Mouse (Mus musculus) forebrain, embryonic 15.5 days (tissue): ENCODE data around the gene 1110004F10Rik. TPM values are rescaled to one million over a fixed set of nuclear protein-coding genes. Genes with fewer than 3 reads are reported as not detected.
"Not testable (repeated sequence)": the region's sequence is repeated elsewhere in the genome, so short reads cannot be mapped to it uniquely, and the experiment has no call there.

ENCODE experiments used
- ATAC-seq: fragments of 200-750 bp; cut with Nextera tagmentation; replicated peaks from 2 replicates; pipeline ENCODE4 v1.8.0; 2017; ENCODE audit warnings: mild to moderate bottlenecking, moderate TSS enrichment, moderate library complexity
- H3K27ac ChIP-seq: fragments of 300-500 bp; sonication (generic); replicated peaks from 2 replicates; pipeline ENCODE4 v1.5.1; 2015; ENCODE audit warnings: mild to moderate bottlenecking, inconsistent platforms
- H3K27me3 ChIP-seq: fragments of 300-500 bp; sonication (generic); 2 replicates; pipeline ENCODE4 v1.6.1; 2015; ENCODE audit warnings: inconsistent platforms
- H3K36me3 ChIP-seq: fragments of 300-500 bp; sonication (generic); 2 replicates; pipeline ENCODE4 v1.6.1; 2015; ENCODE audit warnings: mild to moderate bottlenecking, inconsistent platforms
- H3K4me1 ChIP-seq: fragments of 300-500 bp; sonication (generic); 2 replicates; pipeline ENCODE4 v1.6.1; 2015; ENCODE audit warnings: inconsistent platforms
- H3K4me2 ChIP-seq: fragments of 300-500 bp; sonication (generic); replicated peaks from 2 replicates; pipeline ENCODE4 v1.6.1; 2015; ENCODE audit warnings: mild to moderate bottlenecking, inconsistent platforms
- H3K4me3 ChIP-seq: fragments of 300-500 bp; sonication (generic); 2 replicates; pipeline ENCODE4 v1.5.1; 2015; ENCODE audit warnings: mild to moderate bottlenecking, inconsistent platforms
- H3K9ac ChIP-seq: fragments of 300-500 bp; sonication (generic); replicated peaks from 2 replicates; pipeline ENCODE4 v1.6.1; 2015; ENCODE audit warnings: mild to moderate bottlenecking, inconsistent platforms
- H3K9me3 ChIP-seq: fragments of 300-500 bp; sonication (generic); 2 replicates; pipeline ENCODE4 v1.6.1; 2016; ENCODE audit warnings: inconsistent platforms
- WGBS: fragments of 180-500 bp; shearing (Covaris S2); methylation state at CpG from one replicate; pipeline ENCODE4 v1.1.7; 2015; ENCODE audit warnings: mixed read lengths; 5-methylcytosine and 5-hydroxymethylcytosine counted together
- polyA plus RNA-seq: library from polyadenylated mRNA; unstranded; fragments of >200 nt; fragmentation: Nextera tagmentation; extraction: Ambion mirVana; gene quantifications from 2 replicates; pipeline ENCODE4 v1.2.1, GENCODE M21; 2015

Gene 1110004F10Rik
- polyA plus RNA-seq, 1 experiment from 2014 or later = 363 TPM

DNA sequence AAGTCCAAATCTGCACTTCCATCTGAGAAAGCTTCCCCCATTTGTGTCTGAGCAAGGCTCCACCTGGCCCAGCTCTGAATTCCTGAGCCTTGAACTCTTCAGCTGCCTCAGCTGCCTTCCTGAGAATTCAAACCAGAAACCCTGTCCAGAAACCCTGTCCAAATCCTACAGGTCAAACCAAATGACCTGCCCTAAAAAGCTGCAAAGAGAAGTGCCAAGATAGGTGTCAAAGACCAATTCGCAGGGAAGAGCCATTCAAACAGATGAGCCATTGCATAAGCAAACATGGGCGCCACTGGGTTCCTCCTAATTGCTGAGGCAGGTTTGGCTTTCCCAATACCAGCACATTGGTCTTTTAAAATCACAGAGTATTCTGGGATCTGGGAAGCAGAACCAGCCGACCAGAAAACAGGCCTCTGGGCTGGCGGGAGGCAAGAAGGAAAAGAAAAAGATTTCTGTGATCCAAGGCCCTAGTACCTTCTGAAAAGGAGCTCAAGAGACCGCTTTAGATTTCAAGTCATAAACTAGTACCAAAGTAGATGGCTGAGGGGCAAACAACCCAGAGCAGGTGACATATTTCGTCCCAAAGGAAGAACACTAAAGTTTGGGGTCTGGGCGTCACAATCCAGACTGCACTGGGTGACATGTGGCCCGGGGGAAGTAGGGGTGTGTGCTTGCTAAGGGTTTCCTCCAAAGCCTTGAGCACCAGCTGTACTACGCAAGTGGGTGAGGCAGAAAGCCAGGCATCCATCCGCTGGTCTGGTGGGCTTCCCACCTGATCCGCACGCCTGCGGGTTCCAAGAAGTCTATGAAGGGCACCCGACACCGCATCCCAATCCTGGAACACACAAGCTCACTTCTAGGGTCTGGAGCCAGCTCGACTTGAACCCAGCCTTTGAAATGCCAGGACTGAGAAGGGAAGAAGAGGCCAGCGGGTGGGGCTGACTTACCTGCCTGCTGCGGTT lies 2.3 kb upstream of the 1110004F10Rik start:
- H3K9ac ChIP-seq = peak overlapping the region; percentile 13; the same call in 1 of the 2 replicates
- no peaks in the 10 kb centered on the region for H3K36me3 ChIP-seq
- 38% methylated on average over 18 of the region's 18 CpGs for WGBS
- peak overlapping the region; percentile 53 for H3K4me3 ChIP-seq
- H3K27ac ChIP-seq = 0 out of 2 replicates have a peak overlapping the region, but pooled peaks have one; percentile 35
- H3K4me1 ChIP-seq = peaks cover 64% of the 10 kb centered on the region
- H3K4me2 ChIP-seq = peak overlapping the region; percentile 75
- peaks cover 12% of the 10 kb centered on the region; the same call in 1 of the 2 replicates for H3K27me3 ChIP-seq
- no peaks in the 10 kb centered on the region for H3K9me3 ChIP-seq
- no peak for ATAC-seq

DNA sequence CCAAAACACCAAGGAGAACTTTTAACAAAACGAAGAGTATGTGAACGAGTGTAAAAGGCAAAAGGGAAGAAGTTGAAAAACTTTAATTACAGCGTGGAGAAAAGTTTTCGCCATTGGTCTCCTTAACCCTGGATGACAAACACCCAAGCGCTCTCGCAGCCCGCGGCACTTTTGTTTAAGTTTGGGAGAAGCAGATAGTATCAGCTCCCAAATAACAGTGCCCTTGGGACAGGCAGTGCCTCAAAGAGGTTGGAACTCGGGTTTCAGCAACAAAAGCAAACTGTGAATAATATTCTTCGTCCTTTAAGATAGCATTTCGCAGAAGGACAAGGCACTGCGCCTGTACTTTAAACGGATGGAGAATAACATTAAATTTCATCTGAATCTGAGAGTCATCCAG lies 1.2 kb upstream of the 1110004F10Rik start:
- H3K9me3 ChIP-seq = no peaks in the 10 kb centered on the region
- WGBS = 4% methylated on average over 13 of the region's 13 CpGs
- no peaks in the 10 kb centered on the region for H3K36me3 ChIP-seq
- H3K27ac ChIP-seq = no peak overlapping the region
- peak overlapping the region; percentile 53 for H3K4me3 ChIP-seq
- H3K27me3 ChIP-seq = peaks cover 12% of the 10 kb centered on the region; the same call in 1 of the 2 replicates
- peaks cover 57% of the 10 kb centered on the region for H3K4me1 ChIP-seq
- H3K4me2 ChIP-seq = peak overlapping the region; percentile 75
- ATAC-seq = no peak
- no peak overlapping the region for H3K9ac ChIP-seq

DNA sequence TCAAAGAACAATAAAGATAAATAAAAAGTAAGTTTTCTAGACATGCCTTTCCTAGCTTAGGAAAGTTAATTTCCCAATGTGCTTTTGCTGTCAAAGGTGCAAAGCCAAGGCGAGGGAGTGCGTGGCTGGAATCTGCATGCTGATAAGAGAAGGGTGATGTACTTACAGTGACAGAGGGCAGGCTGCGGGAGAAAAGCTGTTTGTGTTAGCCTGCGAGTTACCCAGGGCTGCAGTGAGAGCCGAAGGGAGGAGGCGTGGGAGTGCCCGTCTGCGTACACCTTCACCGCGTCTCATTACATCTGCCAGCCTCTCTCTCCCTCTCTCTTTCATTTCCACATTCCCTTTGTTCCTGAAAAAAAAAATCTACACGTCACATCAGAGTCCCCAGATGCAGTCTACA lies 686 bp upstream of the 1110004F10Rik start, which contains the start of gene Sox6:
Gene Sox6, minus strand, starts transcription at position 286 of the 400 bp plus-strand sequence.
- peak within 1 kb of the TSS; percentile 72 for H3K27ac ChIP-seq
- WGBS = under 1% methylated on average over 11 of the region's 11 CpGs

DNA sequence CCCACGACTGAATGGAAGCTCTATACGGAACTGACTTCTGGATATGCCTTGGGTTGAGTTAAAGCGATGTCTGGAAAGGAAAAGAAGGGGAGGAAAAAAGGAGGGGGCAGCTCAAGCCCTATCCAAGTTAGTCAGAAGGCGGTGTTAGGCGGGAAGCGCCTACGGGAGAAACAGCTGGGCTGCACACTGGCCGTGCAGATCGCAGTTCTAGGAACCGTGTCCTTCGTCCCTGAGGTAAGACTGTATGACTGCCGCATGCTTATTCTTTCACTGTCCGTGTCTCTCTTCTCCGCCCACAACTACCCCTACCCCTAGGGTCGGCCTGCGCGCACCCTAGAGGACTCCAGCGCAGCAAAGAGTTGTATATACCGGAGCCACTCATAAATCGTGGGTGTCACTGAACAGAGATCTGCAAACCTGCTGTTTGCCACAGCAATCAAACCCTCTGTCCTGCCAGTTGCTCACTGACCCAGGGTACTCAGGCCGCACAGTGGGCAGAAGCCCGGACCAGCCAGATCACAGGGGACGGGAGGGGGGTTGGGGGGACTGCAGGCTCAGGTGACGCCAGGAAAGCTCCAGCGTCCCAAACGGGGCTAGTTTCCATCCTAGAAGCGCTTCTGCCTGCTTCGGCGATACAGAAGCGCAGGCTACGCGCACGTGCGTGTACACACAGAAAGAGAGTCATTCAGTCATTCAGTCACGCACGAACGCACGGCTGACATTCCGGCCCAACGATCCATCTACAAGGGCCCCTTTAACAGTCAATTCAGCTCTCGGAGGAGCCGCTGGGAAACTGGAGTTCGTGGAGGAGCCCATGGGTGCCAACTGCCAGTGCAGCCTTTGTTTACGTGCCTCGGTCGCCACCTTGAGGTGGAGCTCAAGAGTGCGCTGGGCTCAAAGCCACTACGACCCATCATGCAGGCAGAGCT lies 605 bp downstream of the 1110004F10Rik start:
- ATAC-seq = peak; percentile 89
- WGBS = under 1% methylated on average over 48 of the region's 48 CpGs
- no peaks in the 10 kb centered on the region for H3K9me3 ChIP-seq
- no peaks in the 10 kb centered on the region for H3K36me3 ChIP-seq
- H3K27me3 ChIP-seq = peaks cover 12% of the 10 kb centered on the region; the same call in 1 of the 2 replicates
- peaks cover 42% of the 10 kb centered on the region for H3K4me1 ChIP-seq
- H3K9ac ChIP-seq = peak overlapping the region; percentile 43
- peak overlapping the region; percentile 75 for H3K4me2 ChIP-seq
- peak overlapping the region; percentile 72 for H3K27ac ChIP-seq
- peak overlapping the region; percentile 53 for H3K4me3 ChIP-seq

More for the DNA sequence above, 686 bp upstream of the 1110004F10Rik start, which contains the start of gene Sox6:
- no peaks in the 10 kb centered on the region for H3K36me3 ChIP-seq
- H3K4me1 ChIP-seq = peaks cover 54% of the 10 kb centered on the region
- no peaks in the 10 kb centered on the region for H3K9me3 ChIP-seq
- peak within 1 kb of the TSS; percentile 53 for H3K4me3 ChIP-seq
- H3K27me3 ChIP-seq = peaks cover 12% of the 10 kb centered on the region; the same call in 1 of the 2 replicates
- H3K9ac ChIP-seq = peak within 1 kb of the TSS; percentile 43
- no peak for ATAC-seq
- H3K4me2 ChIP-seq = peak within 1 kb of the TSS; percentile 75

DNA sequence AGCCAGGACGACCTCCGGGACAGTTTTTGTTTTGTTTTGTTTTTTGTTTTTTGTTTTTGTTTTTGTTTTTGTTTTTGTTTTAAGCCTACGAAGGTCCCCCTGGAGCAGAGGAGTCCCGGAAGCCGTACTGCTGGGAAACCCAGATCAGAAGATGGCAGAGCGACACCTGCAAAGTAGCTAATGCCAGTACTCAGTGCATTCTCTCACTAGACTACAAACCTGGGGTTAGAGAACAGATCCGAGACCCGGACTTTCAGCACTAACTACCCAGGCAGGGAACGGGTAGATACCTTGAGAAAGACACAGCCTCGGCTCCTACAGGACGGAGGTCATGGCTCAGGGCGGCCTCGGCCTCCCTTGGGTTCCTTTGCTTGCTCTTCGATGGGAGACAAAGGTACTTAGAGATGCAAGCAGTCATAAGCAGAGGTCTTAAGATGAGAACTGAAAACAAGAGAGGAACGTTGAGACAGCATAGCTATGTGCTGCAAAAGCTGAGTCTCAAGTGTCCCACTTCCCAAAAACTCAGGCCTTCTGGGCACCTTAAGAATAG lies 1.3 kb downstream of the 1110004F10Rik start:
- Histone ChIP-seq H3K36me3 (no peaks in the 10 kb centered on the region), H3K4me1 (peaks cover 40% of the 10 kb centered on the region), H3K4me2 (peak overlapping the region; percentile 75), H3K27ac (peak overlapping the region; percentile 17; the same call in 1 of the 2 replicates), H3K27me3 (peaks cover 12% of the 10 kb centered on the region; the same call in 1 of the 2 replicates), H3K4me3 (peak overlapping the region; percentile 53), H3K9me3 (no peaks in the 10 kb centered on the region), H3K9ac (peak overlapping the region; percentile 16; the same call in 1 of the 2 replicates)
- 17% methylated on average over 15 of the region's 15 CpGs for WGBS
- ATAC-seq = peak; percentile 62

DNA sequence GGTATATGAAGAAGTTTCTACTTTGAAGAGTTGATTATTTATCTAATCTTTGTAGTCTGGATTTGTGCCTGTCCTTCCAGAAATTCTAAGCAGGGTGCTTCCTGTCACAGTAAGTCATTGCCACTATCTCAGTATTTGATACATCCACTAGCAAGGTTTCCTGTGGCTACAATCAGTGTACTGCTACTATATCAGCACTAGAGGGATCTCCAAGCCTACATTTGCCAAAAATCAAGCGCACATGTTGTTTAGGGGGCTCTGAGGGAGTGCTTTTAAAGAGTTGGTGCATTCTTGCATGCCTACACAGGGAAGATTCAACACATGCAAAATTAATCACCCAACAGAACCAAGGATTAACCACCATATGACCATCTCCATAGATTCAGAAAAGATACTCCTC lies 21.5 kb downstream of the 1110004F10Rik start:
- H3K27ac ChIP-seq = no peak overlapping the region
- WGBS = 50% methylated on average over 1 of the region's 1 CpGs

DNA sequence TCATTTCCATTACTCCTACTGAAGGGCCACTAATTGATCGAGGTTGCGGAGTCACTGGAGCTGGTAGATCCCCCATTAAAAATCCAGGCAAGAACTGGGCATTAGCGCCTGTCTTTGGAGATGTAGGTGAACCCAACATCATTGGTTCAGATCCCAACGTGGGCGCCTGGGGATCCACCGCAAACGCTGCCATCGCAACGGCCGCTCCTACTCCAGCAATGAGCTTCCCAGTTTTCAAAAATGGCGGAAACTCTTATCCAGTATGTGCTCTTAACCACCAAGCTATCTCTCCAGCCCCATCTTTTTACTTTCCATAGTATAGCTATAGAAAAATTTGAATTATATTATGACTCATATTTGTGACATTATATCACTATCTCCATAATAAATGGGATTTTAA lies 45.2 kb downstream of the 1110004F10Rik start, which contains the start of gene Gm4353:
Gene Gm4353, minus strand, starts transcription at position 270 of the 400 bp plus-strand sequence.
- not testable (repeated sequence) for H3K9me3 ChIP-seq, H3K36me3 ChIP-seq, ATAC-seq, H3K27ac ChIP-seq, H3K4me1 ChIP-seq, H3K9ac ChIP-seq, H3K4me2 ChIP-seq, H3K4me3 ChIP-seq, H3K27me3 ChIP-seq
- 95% methylated on average over 11 of the region's 11 CpGs for WGBS

More for the DNA sequence above, 21.5 kb downstream of the 1110004F10Rik start:
- H3K9me3 ChIP-seq = no peaks in the 10 kb centered on the region
- H3K36me3 ChIP-seq = no peaks in the 10 kb centered on the region
- no peak for ATAC-seq
- H3K4me2 ChIP-seq = no peak overlapping the region
- H3K4me3 ChIP-seq = no peak overlapping the region
- no peak overlapping the region for H3K9ac ChIP-seq
- no peaks in the 10 kb centered on the region for H3K4me1 ChIP-seq
- no peaks in the 10 kb centered on the region for H3K27me3 ChIP-seq

DNA sequence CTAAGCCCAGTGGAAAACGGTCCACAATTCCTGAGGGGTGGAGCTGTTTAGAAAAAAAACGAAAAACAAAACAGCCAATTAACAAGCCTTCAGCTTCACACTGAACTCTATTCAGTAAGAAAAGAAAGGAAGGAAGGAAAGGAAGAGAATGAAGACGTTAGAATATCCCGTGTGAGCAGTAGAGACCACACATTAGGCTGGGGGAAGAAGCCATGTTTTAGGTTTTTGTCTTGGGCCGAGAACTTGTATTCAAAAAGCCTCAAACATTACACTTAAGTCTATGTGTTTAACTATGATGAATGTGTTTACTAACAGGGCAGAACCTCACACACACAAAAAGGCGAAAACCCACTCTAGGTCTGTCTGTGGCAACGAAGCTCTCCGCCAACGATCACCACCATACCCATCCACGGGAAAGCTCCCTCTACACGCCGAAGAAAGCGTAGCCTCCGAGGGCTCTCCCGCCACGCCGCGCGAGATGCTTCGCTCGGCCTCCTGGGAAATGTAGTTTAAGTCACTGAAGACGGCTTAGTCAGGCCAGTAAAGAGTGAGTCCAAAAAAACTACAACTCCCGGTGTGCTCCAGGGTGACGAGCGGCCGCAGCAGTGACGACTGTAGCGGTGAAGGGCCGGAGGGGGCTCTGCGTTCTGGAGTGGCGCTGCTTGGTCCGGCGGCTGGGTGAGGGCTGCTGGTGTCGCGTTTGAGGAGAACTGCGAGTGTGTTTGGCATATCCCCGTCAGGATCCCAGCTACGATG lies 53.7 kb downstream of the 1110004F10Rik start:
- peak; percentile 100 for ATAC-seq
- peaks cover 30% of the 10 kb centered on the region for H3K4me1 ChIP-seq
- H3K27me3 ChIP-seq = no peaks in the 10 kb centered on the region
- no peaks in the 10 kb centered on the region for H3K36me3 ChIP-seq
- H3K4me3 ChIP-seq = peak overlapping the region; percentile 74
- H3K9me3 ChIP-seq = no peaks in the 10 kb centered on the region
- WGBS = under 1% methylated on average over 38 of the region's 38 CpGs
- H3K4me2 ChIP-seq = peak overlapping the region; percentile 71
- peak overlapping the region; percentile 97 for H3K27ac ChIP-seq
- H3K9ac ChIP-seq = peak overlapping the region; percentile 89

DNA sequence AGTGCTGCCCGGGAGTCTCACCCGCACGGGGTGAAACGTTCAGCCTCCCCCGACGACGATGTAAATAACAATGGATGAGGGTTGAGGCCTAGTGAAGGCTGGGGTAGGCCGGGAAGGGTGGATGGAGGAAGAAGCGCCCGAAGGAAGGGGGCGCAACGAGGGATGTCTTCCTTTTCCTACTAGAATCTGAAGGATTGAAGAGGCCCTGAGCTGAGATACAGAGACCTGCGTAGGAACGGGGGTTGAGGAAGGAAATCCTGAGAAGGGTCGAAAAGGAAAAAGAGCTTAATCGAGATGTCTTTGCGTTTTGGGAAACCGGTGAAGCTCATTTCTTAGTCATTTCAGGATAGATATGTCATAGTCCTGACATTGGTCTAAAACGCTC lies 54.3 kb downstream of the 1110004F10Rik start:
- H3K27ac ChIP-seq = peak overlapping the region; percentile 97
- H3K4me1 ChIP-seq = peaks cover 30% of the 10 kb centered on the region
- WGBS = under 1% methylated on average over 19 of the region's 19 CpGs
- no peaks in the 10 kb centered on the region for H3K36me3 ChIP-seq
- H3K4me2 ChIP-seq = peak overlapping the region; percentile 71
- peak overlapping the region; percentile 89 for H3K9ac ChIP-seq
- peak; percentile 89 for ATAC-seq
- H3K27me3 ChIP-seq = no peaks in the 10 kb centered on the region
- peak overlapping the region; percentile 74 for H3K4me3 ChIP-seq
- no peaks in the 10 kb centered on the region for H3K9me3 ChIP-seq

DNA sequence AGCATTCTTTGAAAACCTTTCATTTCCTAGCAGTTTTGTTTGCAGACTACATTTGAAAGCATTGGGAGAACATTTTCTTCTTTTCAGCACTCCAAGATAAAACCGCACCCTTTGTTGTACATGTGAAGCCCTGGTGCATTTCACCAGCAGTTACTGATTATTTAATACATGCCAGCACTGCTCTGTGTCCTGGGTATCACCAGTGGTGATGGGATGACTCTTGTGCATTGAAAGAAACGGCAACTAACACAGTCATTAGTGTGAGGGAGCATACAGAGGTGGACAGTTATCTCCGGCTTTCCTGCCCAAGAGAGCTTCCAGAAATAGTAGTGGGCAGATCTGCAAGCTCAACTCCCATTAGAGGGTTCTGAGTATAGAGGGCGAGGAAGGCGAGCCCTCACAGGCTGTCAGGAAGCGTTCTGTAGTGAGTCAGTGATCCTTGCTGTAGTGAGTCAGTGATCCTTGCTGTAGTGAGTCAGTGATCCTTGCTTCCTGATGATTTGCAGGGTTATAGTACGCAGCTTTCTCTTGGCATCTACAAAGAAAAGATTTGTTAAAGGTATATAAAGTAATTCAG lies 60.8 kb downstream of the 1110004F10Rik start:
- Histone ChIP-seq H3K4me3 (no peak overlapping the region), H3K9ac (no peak overlapping the region), H3K27ac (no peak overlapping the region), H3K27me3 (no peaks in the 10 kb centered on the region), H3K9me3 (no peaks in the 10 kb centered on the region), H3K4me1 (peaks cover 20% of the 10 kb centered on the region), H3K4me2 (no peak overlapping the region), H3K36me3 (peaks cover 34% of the 10 kb centered on the region)
- no peak for ATAC-seq
- 93% methylated on average over 7 of the region's 7 CpGs for WGBS
